Mouse (Mus musculus) stomach, postnatal 0 days (tissue): ENCODE results near the gene Efna1.

ENCODE experiments used
- CTCF ChIP-seq: IDR thresholded peaks from 2 replicates; pipeline ENCODE4 v1.5.1; 2016; ENCODE audit warnings: antibody characterized with exemption, low read depth, mild to moderate bottlenecking, moderate library complexity
- EP300 ChIP-seq: optimal IDR thresholded peaks from 2 replicates; pipeline ENCODE3; 2016; ENCODE audit warnings: antibody characterized with exemption

DNA sequence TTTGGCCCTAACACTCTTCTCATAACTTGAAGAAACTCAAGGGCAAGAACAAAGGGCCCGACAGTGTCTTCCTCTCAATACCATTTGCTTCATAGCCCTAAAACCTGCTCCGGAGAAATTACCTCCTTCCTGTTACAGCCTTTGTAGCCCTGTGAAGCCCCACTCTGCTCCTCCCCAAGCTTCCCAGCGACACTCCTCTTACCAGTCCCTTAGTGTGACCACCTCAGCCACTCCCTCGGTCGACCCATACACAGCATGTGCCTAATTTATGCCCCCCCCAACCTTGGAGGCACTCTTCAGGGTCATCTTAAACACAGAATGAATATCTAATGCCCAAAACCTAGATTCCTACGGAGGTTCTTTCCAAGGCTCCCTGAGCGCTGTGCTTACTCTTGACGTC is 2.3 kb downstream of the Efna1 start:
- TF ChIP-seq CTCF (no peak), EP300 (no peak)
